Mouse (Mus musculus): ENCODE results near the gene Foxd2. TPM values are rescaled to one million over a fixed set of nuclear protein-coding genes. Genes with fewer than 3 reads are reported as not detected.

Gene Foxd2
- total RNA-seq, 2 experiments from 2014 or later: 0.12 TPM; not detected in 1

- no peak for DNase-seq (ENCODE audit: low spot score in 2 of 2)
Measured at GRCm38 (mm10) chr4:114858426-114858825, 50.2 kb downstream of the Foxd2 start.

Other genes starting within 250 kb of the Foxd2 start
- not detected for gene Gm12830, start 87.2 kb downstream of the Foxd2 start, total RNA-seq (2021)
- gene Foxe3, start 17.1 kb upstream of the Foxd2 start, total RNA-seq (2021): not detected
- 100 to 1,000 TPM; 101 to 104 TPM for gene Cmpk1, start 78.4 kb upstream of the Foxd2 start, total RNA-seq (2021)
- gene Stil, start 91.3 kb upstream of the Foxd2 start, total RNA-seq (2021): under 1 TPM; 0.78 to 0.98 TPM
- 1 to 10 TPM; 2.3 to 2.4 TPM for gene Tal1, start 147.6 kb upstream of the Foxd2 start, total RNA-seq (2021)
- gene Pdzk1ip1, start 179.8 kb upstream of the Foxd2 start, total RNA-seq (2021): under 1 TPM in 1 of 2 experiments, not detected in 1; 0.78 TPM
- 1 to 10 TPM; 8.5 to 9.7 TPM for gene Cyp4x1, start 225.4 kb upstream of the Foxd2 start, total RNA-seq (2021)